Mouse (Mus musculus) forebrain, embryonic 11.5 days (tissue): ENCODE data around the gene Pfn1. TPM values are rescaled to one million over a fixed set of nuclear protein-coding genes. Genes with fewer than 3 reads are reported as not detected.

Source experiments
- ATAC-seq: fragments of 200-750 bp; cut with Nextera tagmentation; replicated peaks from 2 replicates; pipeline ENCODE4 v1.8.0; 2017; ENCODE audit warnings: moderate TSS enrichment; ENCODE audit not compliant: low FRiP score
- DNase-seq: peaks from one replicate; pipeline ENCODE4 v3.0.0-alpha.2; 2017; ENCODE audit warnings: low spot score
- H3K27ac ChIP-seq: fragments of 300-500 bp; sonication (generic); 2 replicates; pipeline ENCODE4 v1.5.1; 2014; ENCODE audit warnings: low read depth, low read length
- H3K27me3 ChIP-seq: fragments of 300-500 bp; sonication (generic); 2 replicates; pipeline ENCODE4 v1.6.1; 2014; ENCODE audit warnings: mild to moderate bottlenecking, low read length, mixed read lengths; ENCODE audit not compliant: control insufficient read depth, insufficient read depth
- H3K36me3 ChIP-seq: fragments of 300-500 bp; sonication (generic); 2 replicates; pipeline ENCODE4 v1.6.1; 2014; ENCODE audit warnings: mild to moderate bottlenecking, low read length, moderate library complexity, mixed read lengths; ENCODE audit not compliant: control insufficient read depth, insufficient read depth
- H3K4me1 ChIP-seq: fragments of 300-500 bp; sonication (generic); replicated peaks from 2 replicates; pipeline ENCODE4 v1.6.1; 2014; ENCODE audit warnings: low read length, mixed read lengths; ENCODE audit not compliant: control insufficient read depth, insufficient read depth
- H3K4me2 ChIP-seq: fragments of 300-500 bp; sonication (generic); 2 replicates; pipeline ENCODE4 v1.6.1; 2014; ENCODE audit warnings: low read depth, mild to moderate bottlenecking, low read length, moderate library complexity, mixed read lengths; ENCODE audit not compliant: severe bottlenecking
- H3K4me3 ChIP-seq: fragments of 300-500 bp; sonication (generic); 2 replicates; pipeline ENCODE4 v1.5.1; 2014; ENCODE audit warnings: low read depth, low read length
- H3K9ac ChIP-seq: fragments of 300-500 bp; sonication (generic); 2 replicates; pipeline ENCODE4 v1.6.1; 2014; ENCODE audit warnings: low read length
- H3K9me3 ChIP-seq: fragments of 300-500 bp; sonication (generic); 2 replicates; pipeline ENCODE4 v1.6.1; 2016; ENCODE audit warnings: low read length, mixed read lengths; ENCODE audit not compliant: control insufficient read depth
- WGBS: fragments of 180-500 bp; shearing (Covaris S2); extraction: QIAGEN DNeasy Blood & Tissue Kit; methylation state at CpG from one replicate; pipeline ENCODE4 v1.1.7; 2014; 5-methylcytosine and 5-hydroxymethylcytosine counted together
- polyA plus RNA-seq: library from polyadenylated mRNA; unstranded; fragments of >200 nt; fragmentation: Nextera tagmentation; extraction: Ambion mirVana; gene quantifications from 2 replicates; pipeline ENCODE4 v1.2.1, GENCODE M21; 2014

Gene Pfn1
- polyA plus RNA-seq, 1 experiment from 2014 or later, result 1,387 TPM

- H3K4me3 ChIP-seq, result no peak overlapping the region
- no peaks in the 10 kb centered on the region for H3K9me3 ChIP-seq
- DNase-seq (no peak), ATAC-seq (no peak)
- H3K9ac ChIP-seq, result no peak overlapping the region
- H3K27ac ChIP-seq, result no peak overlapping the region
- H3K4me2 ChIP-seq, result no peak overlapping the region
- H3K27me3 ChIP-seq, result no peaks in the 10 kb centered on the region
- no peaks in the 10 kb centered on the region for H3K4me1 ChIP-seq
- WGBS, result 91% methylated on average over 6 of the region's 6 CpGs
- peaks cover 14% of the 10 kb centered on the region; the same call in 1 of the 2 replicates for H3K36me3 ChIP-seq
Measured at GRCm38 (mm10) chr11:70663957-70664356, 9.5 kb upstream of the Pfn1 start.

- no peak overlapping the region for H3K4me2 ChIP-seq
- no peak overlapping the region for H3K9ac ChIP-seq
- no peak for ATAC-seq
- no peak overlapping the region for H3K4me3 ChIP-seq
- no peak overlapping the region for H3K27ac ChIP-seq
- H3K9me3 ChIP-seq, result no peaks in the 10 kb centered on the region
- peaks cover 14% of the 10 kb centered on the region; the same call in 1 of the 2 replicates for H3K36me3 ChIP-seq
- no peak for DNase-seq
- H3K4me1 ChIP-seq, result no peaks in the 10 kb centered on the region
- WGBS, result 87% methylated on average over 8 of the region's 8 CpGs
- no peaks in the 10 kb centered on the region for H3K27me3 ChIP-seq
Measured at GRCm38 (mm10) chr11:70663101-70663500, 8.7 kb upstream of the Pfn1 start.

- WGBS, result 92% methylated on average over 8 of the region's 8 CpGs
- ATAC-seq (no peak), DNase-seq (no peak)
- Histone ChIP-seq H3K27ac (no peak overlapping the region), H3K27me3 (no peaks in the 10 kb centered on the region), H3K4me1 (peaks cover 16% of the 10 kb centered on the region), H3K36me3 (peaks cover 14% of the 10 kb centered on the region; the same call in 1 of the 2 replicates), H3K4me3 (no peak overlapping the region), H3K9ac (no peak overlapping the region), H3K9me3 (no peaks in the 10 kb centered on the region), H3K4me2 (no peak overlapping the region)
Measured at GRCm38 (mm10) chr11:70660571-70660970, 6.1 kb upstream of the Pfn1 start.

GRCm38 (mm10) chr11:70658942-70659341 lies 4.5 kb upstream of the Pfn1 start:
- WGBS, result 78% methylated on average over 8 of the region's 8 CpGs
- DNase-seq, result no peak
- Histone ChIP-seq H3K9ac (no peak overlapping the region), H3K4me1 (peaks cover 16% of the 10 kb centered on the region), H3K27me3 (no peaks in the 10 kb centered on the region), H3K4me3 (no peak overlapping the region), H3K27ac (no peak overlapping the region), H3K9me3 (no peaks in the 10 kb centered on the region), H3K4me2 (no peak overlapping the region), H3K36me3 (peaks cover 6% of the 10 kb centered on the region; the same call in 1 of the 2 replicates)
- ATAC-seq, result no peak

- H3K36me3 ChIP-seq, result peaks cover 6% of the 10 kb centered on the region; the same call in 1 of the 2 replicates
- H3K9me3 ChIP-seq, result no peaks in the 10 kb centered on the region
- H3K4me3 ChIP-seq, result no peak overlapping the region
- no peak for ATAC-seq
- H3K27me3 ChIP-seq, result no peaks in the 10 kb centered on the region
- 87% methylated on average over 5 of the region's 5 CpGs for WGBS
- peaks cover 16% of the 10 kb centered on the region for H3K4me1 ChIP-seq
- H3K27ac ChIP-seq, result no peak overlapping the region
- DNase-seq, result no peak
- no peak overlapping the region for H3K9ac ChIP-seq
- no peak overlapping the region for H3K4me2 ChIP-seq
Measured at GRCm38 (mm10) chr11:70658521-70658920, 4.1 kb upstream of the Pfn1 start.

GRCm38 (mm10) chr11:70657991-70658390 lies 3.5 kb upstream of the Pfn1 start:
- Histone ChIP-seq H3K4me3 (no peak overlapping the region), H3K9ac (no peak overlapping the region), H3K9me3 (no peaks in the 10 kb centered on the region), H3K27ac (no peak overlapping the region), H3K27me3 (no peaks in the 10 kb centered on the region), H3K4me1 (peaks cover 17% of the 10 kb centered on the region), H3K4me2 (no peak overlapping the region), H3K36me3 (peaks cover 3% of the 10 kb centered on the region; the same call in 1 of the 2 replicates)
- 61% methylated on average over 9 of the region's 9 CpGs for WGBS
- DNase-seq (no peak), ATAC-seq (no peak)

GRCm38 (mm10) chr11:70657573-70657972 lies 3.1 kb upstream of the Pfn1 start:
- Histone ChIP-seq H3K27ac (no peak overlapping the region), H3K4me1 (peaks cover 22% of the 10 kb centered on the region), H3K4me2 (no peak overlapping the region), H3K36me3 (peaks cover 3% of the 10 kb centered on the region; the same call in 1 of the 2 replicates), H3K9ac (no peak overlapping the region), H3K27me3 (no peaks in the 10 kb centered on the region), H3K4me3 (no peak overlapping the region), H3K9me3 (no peaks in the 10 kb centered on the region)
- no peak for DNase-seq
- no peak for ATAC-seq
- WGBS, result 56% methylated on average over 6 of the region's 6 CpGs

- Histone ChIP-seq H3K4me2 (peak within 1 kb of the TSS; percentile 97), H3K4me1 (peaks cover 23% of the 10 kb centered on the region), H3K9me3 (no peaks in the 10 kb centered on the region), H3K27ac (peak within 1 kb of the TSS; percentile 94; the same call in 1 of the 2 replicates), H3K9ac (peak within 1 kb of the TSS; percentile 98), H3K4me3 (peak within 1 kb of the TSS; percentile 99), H3K27me3 (no peaks in the 10 kb centered on the region), H3K36me3 (peaks cover under 1% of the 10 kb centered on the region; the same call in 1 of the 2 replicates)
- DNase-seq (no peak), ATAC-seq (no peak)
- 11% methylated on average over 3 of the region's 3 CpGs for WGBS
Measured at GRCm38 (mm10) chr11:70656964-70657363, 2.5 kb upstream of the Pfn1 start, which contains the start of gene Eno3. Eno3 (plus strand) TSS chr11:70657202.

- H3K27me3 ChIP-seq, result no peaks in the 10 kb centered on the region
- peak overlapping the region; percentile 99 for H3K4me3 ChIP-seq
- H3K9ac ChIP-seq, result peak overlapping the region; percentile 98
- peaks cover 25% of the 10 kb centered on the region for H3K4me1 ChIP-seq
- H3K27ac ChIP-seq, result peak overlapping the region; percentile 94; the same call in 1 of the 2 replicates
- ATAC-seq (no peak; the same call in 1 of the 2 replicates), DNase-seq (peak; percentile 71)
- H3K36me3 ChIP-seq, result peaks cover 2% of the 10 kb centered on the region; the same call in 1 of the 2 replicates
- no peaks in the 10 kb centered on the region for H3K9me3 ChIP-seq
- H3K4me2 ChIP-seq, result peak overlapping the region; percentile 97
- 3% methylated on average over 16 of the region's 16 CpGs for WGBS
Measured at GRCm38 (mm10) chr11:70656456-70656927, 2.0 kb upstream of the Pfn1 start.
